Mouse (Mus musculus) brain, embryonic 14.5 days (tissue): ENCODE measurements around the gene Mfap1b.
"Not testable (repeated sequence)": the region's sequence is repeated elsewhere in the genome, so short reads cannot be mapped to it uniquely, and the experiment has no call there.

Source experiments
- CTCF ChIP-seq: fragments of 200-500 bp; IDR thresholded peaks from 2 replicates; pipeline ENCODE4 v1.5.1; 2012; ENCODE audit warnings: inconsistent platforms, mild to moderate bottlenecking, moderate library complexity, borderline replicate concordance; ENCODE audit not compliant: insufficient read depth, insufficient read length; ENCODE audit errors: extremely low read depth
- POLR2A ChIP-seq: fragments of 200-500 bp; IDR thresholded peaks from 2 replicates; pipeline ENCODE4 v1.6.1; 2012; ENCODE audit warnings: mild to moderate bottlenecking, inconsistent platforms, borderline replicate concordance; ENCODE audit not compliant: poor library complexity, insufficient read depth, insufficient read length, severe bottlenecking; ENCODE audit errors: extremely low read depth

- not testable (repeated sequence) for TF ChIP-seq POLR2A, CTCF
Observed at GRCm38 (mm10) chr2:121512991-121513765, 39.3 kb upstream of the Mfap1b start.
